Comparison of ENCODE assay signal across 15 mouse cellular contexts in the genomic region with DNA sequence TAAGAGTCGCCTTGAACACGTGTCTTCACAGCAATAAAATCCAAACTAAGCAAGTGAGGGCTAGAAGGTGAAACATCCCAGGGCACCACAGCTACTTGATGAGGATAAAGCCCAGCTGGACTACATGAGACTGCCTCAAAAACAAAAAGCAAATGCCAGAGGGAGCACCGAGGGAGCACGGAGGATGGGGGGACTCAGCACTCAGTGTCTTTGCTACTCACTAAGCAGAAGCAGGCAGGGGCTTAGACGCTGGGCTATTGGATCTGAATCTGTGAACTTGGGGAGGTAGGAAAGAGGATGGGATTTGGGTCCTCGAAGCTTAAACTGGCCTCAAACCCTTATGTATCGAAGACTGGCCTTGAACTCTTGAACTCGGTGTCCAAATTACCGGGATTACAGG.
A peak's percentile ranks its signal among the peaks of the same experiment; 100 is the strongest.
DNase-seq lines count a peak whose midpoint lies in the region; ATAC-seq and TF ChIP-seq lines count a peak whose summit lies in the region.
"Had no signal": no experiment of that assay in that cellular context is flagged by ENCODE, and none has a peak within 500 bp of the region (broad histone marks: within the 10 kb centered on the region; RNA-seq: fewer than 3 reads in every experiment).

No protein-coding gene starts in this region.

- DNase-seq in heart, adult 2 months = no peak
- DNase-seq in heart, postnatal 10 days = no peak
- no peak for DNase-seq in layer of hippocampus, adult 2 months (ENCODE audit: low spot score in 2 of 2)
- DNase-seq in layer of hippocampus, postnatal 25 days (ENCODE audit: extremely low spot score in 1 of 2, low spot score in 1 of 2) = no peak
- no peak for DNase-seq in midbrain, embryonic 11.5 days (ENCODE audit: low spot score, missing footprints)
- DNase-seq in adrenal gland, adult 8-10 months = no peak
- DNase-seq: B cell, adult 2 months; cerebellum, adult 11-12 months; thymus, postnatal 14 days had no signal

- H3K4me3 ChIP-seq in heart, adult 2 months = no peak overlapping the region
- no peak overlapping the region for H3K4me3 ChIP-seq in layer of hippocampus, adult 2 months
- H3K4me3 ChIP-seq in midbrain, embryonic 15.5 days = no peak overlapping the region
- H3K4me3 ChIP-seq in midbrain, embryonic 11.5 days (ENCODE audit: low read depth, low read length) = no peak overlapping the region
- H3K4me3 ChIP-seq in olfactory bulb, adult 2 months (ENCODE audit: insufficient read depth, low read depth, low read length) = no peak overlapping the region
- H3K4me3 ChIP-seq: heart, embryonic 10.5 days; intestine, embryonic 15.5 days; kidney, embryonic 15.5 days; limb, embryonic 13.5 days had no signal

- TF ChIP-seq POLR2A in heart, adult 2 months (IDR thresholded peaks at IDR 0.05; ENCODE audit: insufficient read depth, low read depth, low read length) = no peak
- no peak for TF ChIP-seq POLR2A in olfactory bulb, adult 2 months (IDR thresholded peaks at IDR 0.05; ENCODE audit: insufficient read depth, low read depth, low read length)

- no peak for ATAC-seq in midbrain, embryonic 15.5 days (replicated peaks)
- ATAC-seq in midbrain, embryonic 11.5 days (ENCODE audit: low FRiP score) = no peak

- peak overlapping the region; percentile 76; the same call in 1 of the 2 replicates for H3K27ac ChIP-seq in heart, adult 2 months
- H3K27ac ChIP-seq in layer of hippocampus, adult 2 months = peak overlapping the region; percentile 88
- peak overlapping the region; percentile 78; the same call in 1 of the 2 replicates for H3K27ac ChIP-seq in midbrain, embryonic 15.5 days
- no peak overlapping the region for H3K27ac ChIP-seq in midbrain, embryonic 11.5 days (ENCODE audit: low read depth, low read length)
- H3K27ac ChIP-seq in olfactory bulb, adult 2 months (ENCODE audit: insufficient read depth, low read depth, low read length) = peak overlapping the region; percentile 68
- H3K27ac ChIP-seq: heart, embryonic 10.5 days; limb, embryonic 13.5 days had no signal

- WGBS in heart, adult 2 months = 92% methylated on average over 9 of the region's 9 CpGs
- 90% methylated on average over 9 of the region's 9 CpGs for WGBS in midbrain, embryonic 15.5 days
- WGBS in midbrain, embryonic 11.5 days = 91% methylated on average over 9 of the region's 9 CpGs
- 90% methylated on average over 9 of the region's 9 CpGs for WGBS in olfactory bulb, adult 2 months

- H3K4me2 ChIP-seq in midbrain, embryonic 15.5 days = no peak overlapping the region
- H3K4me2 ChIP-seq in midbrain, embryonic 11.5 days = no peak overlapping the region
- H3K4me2 ChIP-seq: kidney, embryonic 15.5 days; limb, embryonic 13.5 days had no signal

- H3K36me3 ChIP-seq in heart, adult 2 months (ENCODE audit: control insufficient read depth, insufficient read depth, low read length) = no peaks in the 10 kb centered on the region
- no peaks in the 10 kb centered on the region for H3K36me3 ChIP-seq in midbrain, embryonic 15.5 days (replicated peaks)
- no peaks in the 10 kb centered on the region for H3K36me3 ChIP-seq in midbrain, embryonic 11.5 days (ENCODE audit: control insufficient read depth, insufficient read depth, low read length)
- H3K36me3 ChIP-seq: heart, embryonic 10.5 days; intestine, embryonic 15.5 days; kidney, embryonic 15.5 days; limb, embryonic 13.5 days had no signal

- peaks cover 4% of the 10 kb centered on the region for H3K4me1 ChIP-seq in heart, adult 2 months (ENCODE audit: control insufficient read depth, insufficient read depth, low read length)
- peaks cover 18% of the 10 kb centered on the region for H3K4me1 ChIP-seq in midbrain, embryonic 15.5 days
- H3K4me1 ChIP-seq in midbrain, embryonic 11.5 days (ENCODE audit: control insufficient read depth, insufficient read depth, low read length) = no peaks in the 10 kb centered on the region
- peaks cover 8% of the 10 kb centered on the region; the same call in 1 of the 2 replicates for H3K4me1 ChIP-seq in olfactory bulb, adult 2 months (ENCODE audit: control insufficient read depth, insufficient read depth, low read length)
- H3K4me1 ChIP-seq: heart, embryonic 10.5 days; intestine, embryonic 15.5 days had no signal

- no peak for TF ChIP-seq CTCF in heart, adult 2 months (IDR thresholded peaks at IDR 0.05)
- TF ChIP-seq CTCF in layer of hippocampus, adult 2 months (conservative IDR thresholded peaks at IDR 0.05) = no peak
- TF ChIP-seq CTCF in olfactory bulb, adult 2 months (IDR thresholded peaks at IDR 0.05; ENCODE audit: insufficient read depth, low read depth, low read length) = no peak

- no peaks in the 10 kb centered on the region for H3K79me2 ChIP-seq in heart, adult 2 months (replicated peaks; ENCODE audit: control insufficient read depth, insufficient read depth, low read length)

- no peak overlapping the region for H3K9ac ChIP-seq in heart, adult 2 months (ENCODE audit: low read depth, low read length)
- no peak overlapping the region for H3K9ac ChIP-seq in midbrain, embryonic 15.5 days
- no peak overlapping the region for H3K9ac ChIP-seq in midbrain, embryonic 11.5 days (ENCODE audit: low read length)
- H3K9ac ChIP-seq: intestine, embryonic 15.5 days; kidney, embryonic 15.5 days; limb, embryonic 13.5 days had no signal

- no peaks in the 10 kb centered on the region for H3K9me3 ChIP-seq in midbrain, embryonic 15.5 days
- no peaks in the 10 kb centered on the region for H3K9me3 ChIP-seq in midbrain, embryonic 11.5 days (ENCODE audit: control insufficient read depth, low read length)
- H3K9me3 ChIP-seq: heart, embryonic 10.5 days; intestine, embryonic 15.5 days; kidney, embryonic 15.5 days; limb, embryonic 13.5 days had no signal

- intact Hi-C loops in heart, adult 2 months (cut with DNase I) = no loop called here
- intact Hi-C loops in heart, postnatal 10 days (cut with DNase I) = no loop called here

- TF ChIP-seq EP300 in heart, adult 2 months (IDR thresholded peaks at IDR 0.05; ENCODE audit: insufficient read depth, low read depth, low read length) = no peak

- H3K27me3 ChIP-seq in heart, adult 2 months (ENCODE audit: control insufficient read depth, insufficient read depth, low read length) = no peaks in the 10 kb centered on the region
- no peaks in the 10 kb centered on the region for H3K27me3 ChIP-seq in midbrain, embryonic 15.5 days (replicated peaks)
- H3K27me3 ChIP-seq in midbrain, embryonic 11.5 days (ENCODE audit: control insufficient read depth, insufficient read depth, low read length) = no peaks in the 10 kb centered on the region
- H3K27me3 ChIP-seq: intestine, embryonic 15.5 days; kidney, embryonic 15.5 days; limb, embryonic 13.5 days had no signal
